Mouse (Mus musculus): Measurements from ENCODE around the gene Gm13287.
"Not testable (repeated sequence)": the region's sequence is repeated elsewhere in the genome, so short reads cannot be mapped to it uniquely, and the experiment has no call there.

- TF ChIP-seq CTCF (IDR thresholded peaks at IDR 0.05; ENCODE audit: low read depth, low read length); TAL1 (conservative IDR thresholded peaks at IDR 0.05; ENCODE audit: low read depth, low read length); POLR2AphosphoS5 (IDR thresholded peaks at IDR 0.05; ENCODE audit: insufficient replicate concordance, low read depth, low read length); GATA1 (IDR thresholded peaks at IDR 0.05; ENCODE audit: borderline replicate concordance, low read length): not testable (repeated sequence)
Observed at GRCm38 (mm10) chr4:88762341-88762740, 40.7 kb upstream of the Gm13287 start.

Data from G1E (cell line).